Mouse (Mus musculus) liver, adult 2 months (tissue): Measurements from ENCODE around the gene Gnb1l. TPM values are rescaled to one million over a fixed set of nuclear protein-coding genes. Genes with fewer than 3 reads are reported as not detected.

Experiments used
- DNase-seq: peaks from one replicate; pipeline ENCODE4 v3.0.0-alpha.2; 2011; ENCODE audit warnings: low read depth, low spot score; ENCODE audit errors: extremely low read depth
- H3K27ac ChIP-seq: fragments of 200-500 bp; replicated peaks from 2 replicates; pipeline ENCODE4 v1.5.1; 2012; ENCODE audit warnings: low read depth, mild to moderate bottlenecking, control low read depth, inconsistent platforms, low read length; ENCODE audit not compliant: insufficient read depth
- H3K27me3 ChIP-seq: fragments of 200-500 bp; 2 replicates; pipeline ENCODE4 v1.6.1; 2012; ENCODE audit warnings: mild to moderate bottlenecking, moderate library complexity, low read length, inconsistent platforms; ENCODE audit not compliant: control insufficient read depth, insufficient read depth
- H3K36me3 ChIP-seq: fragments of 200-500 bp; 2 replicates; pipeline ENCODE4 v1.6.1; 2012; ENCODE audit warnings: low read length, inconsistent platforms; ENCODE audit not compliant: control insufficient read depth, insufficient read depth
- H3K4me1 ChIP-seq: fragments of 200-500 bp; 2 replicates; pipeline ENCODE4 v1.6.1; 2011; ENCODE audit warnings: low read length; ENCODE audit not compliant: control insufficient read depth, insufficient read depth
- H3K4me3 ChIP-seq: fragments of 200-500 bp; 2 replicates; pipeline ENCODE4 v1.5.1; 2011; ENCODE audit warnings: low read depth, mild to moderate bottlenecking, control low read depth, low read length, moderate library complexity; ENCODE audit not compliant: insufficient read depth
- H3K79me2 ChIP-seq: fragments of 200-500 bp; 2 replicates; pipeline ENCODE4 v1.6.1; 2012; ENCODE audit warnings: inconsistent platforms, mild to moderate bottlenecking, low read length, moderate library complexity; ENCODE audit not compliant: control insufficient read depth, insufficient read depth
- H3K9ac ChIP-seq: fragments of 200-500 bp; 2 replicates; pipeline ENCODE4 v1.6.1; 2012; ENCODE audit warnings: low read depth, mild to moderate bottlenecking, control low read depth, inconsistent platforms, low read length
- CTCF ChIP-seq: fragments of 200-500 bp; IDR thresholded peaks from 2 replicates; pipeline ENCODE4 v1.5.1; 2011; ENCODE audit warnings: low read depth, low read length, control low read depth
- POLR2A ChIP-seq: fragments of 200-500 bp; IDR thresholded peaks from 2 replicates; pipeline ENCODE4 v1.6.1; 2011; ENCODE audit warnings: low read length, control low read depth; ENCODE audit not compliant: insufficient read depth; ENCODE audit errors: extremely low read depth
- WGBS: fragments of 180-500 bp; shearing (Covaris S2); methylation state at CpG from one replicate; pipeline ENCODE4 v1.1.7; 2018; 5-methylcytosine and 5-hydroxymethylcytosine counted together
- polyA plus RNA-seq: library from polyadenylated mRNA; depleted of rRNA; stranded (reverse); fragments of >200 nt; gene quantifications from 2 replicates; pipeline ENCODE4 v1.2.3, GENCODE M21; 2012
- total RNA-seq: library from RNA; depleted of rRNA; stranded (reverse); fragments of >200 nt; gene quantifications from 2 replicates; pipeline ENCODE4 v1.2.3, GENCODE M21; 2014

Gene Gnb1l
- total and polyA plus RNA-seq, 2 experiments: 1.4 to 4.8 TPM

DNA sequence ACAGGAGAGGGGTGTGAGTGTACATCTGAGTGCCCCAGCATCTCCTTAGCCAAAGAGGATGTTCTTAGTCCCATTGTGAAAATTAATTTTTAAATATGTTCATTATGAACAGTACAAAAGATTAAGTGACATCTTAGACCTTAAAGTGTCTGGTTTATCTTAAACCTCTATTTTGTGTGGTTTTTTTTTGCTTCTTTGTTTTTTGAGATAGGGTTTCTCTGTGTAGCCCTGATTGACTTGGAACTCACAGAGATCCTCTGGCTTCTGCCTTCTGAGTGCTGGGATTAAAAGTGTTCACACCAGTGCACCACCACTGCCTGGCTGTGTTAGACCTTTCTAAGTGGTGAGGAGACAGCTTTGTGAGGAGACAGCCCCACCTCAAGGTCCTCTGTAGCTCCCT, 39.9 kb upstream of the Gnb1l start:
- Histone ChIP-seq H3K27me3 (no peaks in the 10 kb centered on the region), H3K4me3 (no peak overlapping the region), H3K79me2 (no peaks in the 10 kb centered on the region), H3K9ac (no peak overlapping the region), H3K27ac (no peak overlapping the region), H3K36me3 (peaks cover 12% of the 10 kb centered on the region), H3K4me1 (no peaks in the 10 kb centered on the region)
- no peak for DNase-seq
- TF ChIP-seq POLR2A (no peak), CTCF (no peak)

DNA sequence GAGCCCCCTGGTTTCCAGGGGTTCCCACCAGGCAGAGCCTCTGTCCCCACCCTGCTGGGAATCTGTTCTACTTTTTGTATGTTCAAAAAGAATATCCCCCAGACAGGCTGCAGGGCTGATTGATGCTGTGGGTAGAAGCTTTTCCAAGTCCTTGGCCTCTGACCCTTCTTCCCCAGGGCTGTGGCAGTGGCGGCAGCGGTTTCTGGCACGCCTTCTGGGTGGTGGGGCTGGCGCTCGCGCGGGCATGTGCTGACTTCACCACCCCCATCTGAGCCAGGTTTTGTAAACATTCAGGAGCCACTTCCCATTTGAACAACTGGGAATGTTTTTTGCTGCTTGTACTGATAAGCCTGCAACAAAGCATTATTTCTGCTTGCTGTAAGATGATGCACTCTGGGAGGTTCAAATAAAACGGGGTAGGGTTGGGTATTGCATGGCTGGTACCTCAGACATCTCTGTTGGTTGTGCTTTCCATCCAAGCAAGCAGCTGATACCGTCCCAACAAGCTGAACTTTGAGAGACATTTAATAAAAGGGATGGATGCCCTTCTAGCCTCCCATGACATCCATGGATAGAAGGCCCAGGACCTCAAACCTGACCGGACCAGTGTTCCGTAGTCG, 39.1 kb upstream of the Gnb1l start:
- Histone ChIP-seq H3K79me2 (no peaks in the 10 kb centered on the region), H3K4me3 (no peak overlapping the region), H3K36me3 (peaks cover 12% of the 10 kb centered on the region), H3K27me3 (no peaks in the 10 kb centered on the region), H3K9ac (no peak overlapping the region), H3K27ac (no peak overlapping the region), H3K4me1 (no peaks in the 10 kb centered on the region)
- no peak for DNase-seq
- TF ChIP-seq POLR2A (no peak), CTCF (no peak)
- WGBS: 39% methylated on average over 12 of the region's 12 CpGs

DNA sequence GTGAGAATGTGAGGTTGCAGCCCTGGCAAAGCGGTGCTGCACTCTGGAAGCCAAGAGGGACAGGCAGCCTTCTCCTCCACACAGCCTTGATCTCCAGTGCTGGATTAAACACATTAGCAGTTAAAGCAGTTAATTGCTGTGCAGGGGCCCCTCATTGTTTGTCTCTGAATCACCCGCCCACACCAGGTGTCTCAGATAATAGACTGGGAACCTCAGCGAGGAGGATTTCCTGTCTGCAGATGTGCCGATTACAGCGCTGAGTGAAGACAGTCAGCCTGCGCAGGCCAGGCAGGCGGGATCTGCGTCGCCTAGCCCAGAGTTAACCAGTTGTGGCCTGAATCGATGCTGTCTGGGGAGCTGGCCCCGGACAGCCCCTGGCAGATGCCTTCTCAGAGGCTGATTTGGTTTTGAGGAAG, 38.5 kb upstream of the Gnb1l start:
- no peak overlapping the region for H3K9ac ChIP-seq
- no peak for TF ChIP-seq POLR2A
- TF ChIP-seq CTCF: no peak

DNA sequence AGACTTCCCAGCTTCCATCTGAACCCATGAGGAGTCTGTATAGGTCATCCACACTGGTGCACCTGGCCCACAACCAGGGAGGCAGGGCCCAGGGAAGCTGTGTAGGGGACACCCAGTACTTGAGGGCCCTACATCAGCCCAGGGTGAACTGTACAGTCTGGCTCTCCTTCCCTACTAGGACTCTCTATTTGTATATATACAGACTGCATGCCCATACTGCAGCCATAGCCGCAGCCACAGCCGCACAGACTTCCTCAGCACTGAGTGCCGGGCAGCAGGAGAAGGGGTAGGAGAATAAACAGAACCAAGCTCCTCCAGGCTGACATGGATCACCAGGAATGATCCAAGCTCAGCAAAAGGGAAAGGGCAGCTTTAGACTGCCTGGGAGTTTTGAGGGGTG, 37.7 kb upstream of the Gnb1l start:
- 96% methylated on average over 3 of the region's 3 CpGs for WGBS
- peaks cover 12% of the 10 kb centered on the region for H3K36me3 ChIP-seq
- H3K9ac ChIP-seq: no peak overlapping the region
- H3K27ac ChIP-seq: no peak overlapping the region
- no peak for TF ChIP-seq CTCF
- H3K27me3 ChIP-seq: no peaks in the 10 kb centered on the region
- no peak overlapping the region for H3K4me3 ChIP-seq
- H3K4me1 ChIP-seq: no peaks in the 10 kb centered on the region
- DNase-seq: no peak
- H3K79me2 ChIP-seq: no peaks in the 10 kb centered on the region

More for the DNA sequence above, 38.5 kb upstream of the Gnb1l start:
- no peaks in the 10 kb centered on the region for H3K4me1 ChIP-seq
- H3K27me3 ChIP-seq: no peaks in the 10 kb centered on the region
- H3K36me3 ChIP-seq: peaks cover 12% of the 10 kb centered on the region
- no peaks in the 10 kb centered on the region for H3K79me2 ChIP-seq
- H3K4me3 ChIP-seq: no peak overlapping the region
- DNase-seq: no peak
- WGBS: 76% methylated on average over 11 of the region's 11 CpGs
- H3K27ac ChIP-seq: no peak overlapping the region

DNA sequence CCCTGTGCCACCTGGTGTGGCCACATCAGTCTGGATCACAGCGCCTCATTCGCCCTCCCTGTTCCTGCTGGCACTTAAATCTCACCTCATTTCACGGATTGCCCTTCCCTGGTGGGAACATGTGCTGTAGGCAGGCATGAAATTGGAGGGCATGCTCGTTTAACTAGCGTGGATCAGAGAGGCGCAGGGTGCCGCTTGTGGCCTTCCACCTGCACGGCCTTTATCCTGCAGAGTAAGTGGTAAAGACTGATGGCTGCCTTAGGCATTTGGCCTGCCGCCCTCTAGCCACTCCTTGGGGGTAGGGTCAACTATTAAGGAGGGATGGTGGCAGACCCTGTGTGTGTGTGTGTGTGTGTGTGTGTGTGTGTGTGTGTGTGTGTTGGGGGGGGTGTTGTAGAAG, 36.5 kb upstream of the Gnb1l start:
- DNase-seq: no peak
- H3K36me3 ChIP-seq: peaks cover 5% of the 10 kb centered on the region; the same call in 1 of the 2 replicates
- no peak overlapping the region for H3K9ac ChIP-seq
- no peak overlapping the region for H3K4me3 ChIP-seq
- H3K79me2 ChIP-seq: no peaks in the 10 kb centered on the region
- no peaks in the 10 kb centered on the region for H3K4me1 ChIP-seq
- H3K27me3 ChIP-seq: no peaks in the 10 kb centered on the region
- TF ChIP-seq POLR2A (no peak), CTCF (no peak)
- no peak overlapping the region for H3K27ac ChIP-seq
- WGBS: 95% methylated on average over 9 of the region's 9 CpGs

DNA sequence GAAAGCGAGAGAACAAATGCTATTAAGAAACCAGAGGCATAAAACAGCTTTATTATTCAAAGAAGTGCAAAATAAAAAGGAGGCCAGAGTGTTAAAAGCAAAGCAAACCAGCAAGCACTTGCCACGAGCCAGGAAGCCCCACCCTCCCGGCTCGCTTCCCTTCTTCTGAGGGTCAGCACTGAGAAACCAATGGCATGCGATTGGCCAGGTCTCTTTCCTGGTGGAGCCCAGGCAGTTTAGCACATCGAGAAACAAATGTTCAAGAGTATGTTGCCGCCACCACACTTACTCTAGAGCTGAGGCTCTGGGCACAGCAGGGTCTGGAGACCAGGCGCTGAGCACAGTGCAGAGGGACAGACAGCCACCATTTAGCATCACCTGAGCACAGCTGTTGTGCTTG, 35.9 kb upstream of the Gnb1l start:
- Histone ChIP-seq H3K27ac (no peak overlapping the region), H3K4me3 (no peak overlapping the region), H3K4me1 (no peaks in the 10 kb centered on the region), H3K36me3 (no peaks in the 10 kb centered on the region; the same call in 1 of the 2 replicates), H3K79me2 (no peaks in the 10 kb centered on the region), H3K9ac (no peak overlapping the region), H3K27me3 (no peaks in the 10 kb centered on the region)
- WGBS: 79% methylated on average over 8 of the region's 8 CpGs
- TF ChIP-seq CTCF (no peak), POLR2A (no peak)
- no peak for DNase-seq
